Comparison of ENCODE assay signal across 7 mouse cellular contexts in genomic region chr1:139421875-139422791, GRCm38 (mm10). TPM values are rescaled to one million over a fixed set of nuclear protein-coding genes. Genes with fewer than 3 reads are reported as not detected.
DNase-seq lines count a peak whose midpoint lies in the region; ATAC-seq lines count a peak whose summit lies in the region.

Gene Zbtb41, plus strand, starts transcription at chr1:139422288.

- ATAC-seq in intestine, embryonic 16.5 days, result peak; percentile 99
- ATAC-seq in midbrain, embryonic 11.5 days (ENCODE audit: low FRiP score), result peak; percentile 97

- H3K9ac ChIP-seq in intestine, embryonic 16.5 days (ENCODE audit: low read depth, low read length), result peak within 1 kb of the TSS; percentile 97
- peak within 1 kb of the TSS; percentile 97 for H3K9ac ChIP-seq in midbrain, embryonic 11.5 days (ENCODE audit: low read length)

- H3K27ac ChIP-seq in intestine, embryonic 16.5 days (ENCODE audit: low read length), result peak within 1 kb of the TSS; percentile 85
- peak within 1 kb of the TSS; percentile 82 for H3K27ac ChIP-seq in midbrain, embryonic 11.5 days (ENCODE audit: low read depth, low read length)

- H3K36me3 ChIP-seq in intestine, embryonic 16.5 days (ENCODE audit: control insufficient read depth, insufficient read depth, low read length), result no peaks in the 10 kb centered on the region; the same call in 1 of the 2 replicates
- no peaks in the 10 kb centered on the region for H3K36me3 ChIP-seq in midbrain, embryonic 11.5 days (ENCODE audit: control insufficient read depth, insufficient read depth, low read length)

- H3K9me3 ChIP-seq in intestine, embryonic 16.5 days (ENCODE audit: control insufficient read depth, low read length), result no peaks in the 10 kb centered on the region
- H3K9me3 ChIP-seq in midbrain, embryonic 11.5 days (ENCODE audit: control insufficient read depth, low read length), result no peaks in the 10 kb centered on the region

- intact Hi-C loops in left cerebral cortex, postnatal 36 days (cut with DNase I), result no loop called here

- under 1% methylated on average over 71 of the region's 88 CpGs for WGBS in intestine, embryonic 16.5 days
- under 1% methylated on average over 70 of the region's 88 CpGs for WGBS in midbrain, embryonic 11.5 days

- peak within 1 kb of the TSS; percentile 74 for H3K4me2 ChIP-seq in intestine, embryonic 16.5 days (ENCODE audit: low read depth, low read length)
- H3K4me2 ChIP-seq in midbrain, embryonic 11.5 days, result peak within 1 kb of the TSS; percentile 78

- H3K4me1 ChIP-seq in intestine, embryonic 16.5 days (ENCODE audit: control insufficient read depth, insufficient read depth, low read length), result peaks cover 25% of the 10 kb centered on the region
- peaks cover 25% of the 10 kb centered on the region for H3K4me1 ChIP-seq in midbrain, embryonic 11.5 days (ENCODE audit: control insufficient read depth, insufficient read depth, low read length)

- H3K4me3 ChIP-seq in intestine, embryonic 16.5 days (ENCODE audit: low read length), result peak within 1 kb of the TSS; percentile 91
- peak within 1 kb of the TSS; percentile 84 for H3K4me3 ChIP-seq in midbrain, embryonic 11.5 days (ENCODE audit: low read depth, low read length)

- H3K27me3 ChIP-seq in intestine, embryonic 16.5 days (replicated peaks; ENCODE audit: control insufficient read depth, insufficient read depth, low read length), result no peaks in the 10 kb centered on the region
- H3K27me3 ChIP-seq in midbrain, embryonic 11.5 days (ENCODE audit: control insufficient read depth, insufficient read depth, low read length), result no peaks in the 10 kb centered on the region

- peak; percentile 94 for DNase-seq in adrenal gland, adult 2 months
- DNase-seq in embryo, embryonic 11.5 days (ENCODE audit: low read depth, low spot score), result peak; percentile 84
- DNase-seq in gastrocnemius, postnatal 4 days (ENCODE audit: low spot score in 2 of 2), result peak; percentile 82 to 88
- peak; percentile 89 to 91 for DNase-seq in left cerebral cortex, postnatal 36 days (ENCODE audit: low spot score in 2 of 2)
- DNase-seq in midbrain, embryonic 11.5 days (ENCODE audit: low spot score, missing footprints), result peak; percentile 99
- DNase-seq in skeletal muscle tissue, adult 2 months (ENCODE audit: low read depth, low spot score), result peak; percentile 89

RNA-seq across cellular contexts. Expression of gene Zbtb41, which starts in this region (rescaled TPM):
- total RNA-seq in adrenal gland, adult 2 months (2021), result 10 to 100 TPM; 31.8 to 43.9 TPM
- polyA plus RNA-seq in adrenal gland, adult 2 months (2012; rRNA removed), result 0.89 and 1.5 TPM in 2 replicates
- total RNA-seq in gastrocnemius, postnatal 4 days (2021), result 10 to 100 TPM; 20.6 to 23.2 TPM
- 5.4 and 5.8 TPM in 2 replicates for polyA plus RNA-seq in intestine, embryonic 16.5 days (2015; fragmentation: Nextera tagmentation; extraction: Ambion mirVana)
- 10 to 100 TPM; 25.6 to 26.0 TPM for total RNA-seq in left cerebral cortex, postnatal 36 days (2021)
- 27.7 and 30.4 TPM in 2 replicates for polyA plus RNA-seq in midbrain, embryonic 11.5 days (2014; fragmentation: Nextera tagmentation; extraction: Ambion mirVana)

Comparison
In these comparisons a context has a peak if more than half of its experiments do, and no peak if none do; other contexts are left out.
1. Peak in every context shown above with its lines: DNase-seq, ATAC-seq, H3K4me3 ChIP-seq and H3K27ac ChIP-seq.